Mouse (Mus musculus): ENCODE measurements around the gene Fhl4.

GRCm38 (mm10) chr10:85127395-85128287, 25.3 kb upstream of the Fhl4 start, which contains the start of gene Mterf2:
- TF ChIP-seq CTCF (IDR thresholded peaks at IDR 0.05; ENCODE audit: extremely low read depth, insufficient read depth, insufficient read length, insufficient replicate concordance) (peak; percentile 10; the same call in 1 of the 2 replicates), POLR2A (IDR thresholded peaks at IDR 0.05; ENCODE audit: low read depth, low read length) (no peak)

Data from spleen, adult 2 months (tissue).